Mouse (Mus musculus): ENCODE measurements around the gene Gm49354.

- TF ChIP-seq GATA1 (IDR thresholded peaks at IDR 0.05; ENCODE audit: borderline replicate concordance, low read length), result no peak
- no peak for TF ChIP-seq FLI1 (IDR thresholded peaks at IDR 0.05; ENCODE audit: low read length)
Observed at GRCm38 (mm10) chr13:59825966-59826365, 43.9 kb upstream of the Gm49354 start.
